Mouse (Mus musculus): ENCODE data around the gene Olfr1425. TPM values are rescaled to one million over a fixed set of nuclear protein-coding genes. Genes with fewer than 3 reads are reported as not detected.
"Not testable (repeated sequence)": the region's sequence is repeated elsewhere in the genome, so short reads cannot be mapped to it uniquely, and the experiment has no call there.

Olfr1425 gene
- polyA plus RNA-seq (2015; fragmentation: Nextera tagmentation; extraction: Ambion mirVana), result not detected in 2 replicates

GRCm38 (mm10) chr19:12077631-12078030 is at the start of gene Olfr1425:
Gene Olfr1425, minus strand, starts transcription at chr19:12077731.
- 84% methylated on average over 4 of the region's 4 CpGs for WGBS
- not testable (repeated sequence) for H3K9me3 ChIP-seq (replicated peaks); H3K36me3 ChIP-seq; H3K4me1 ChIP-seq; ATAC-seq (replicated peaks; ENCODE audit: low FRiP score); H3K27ac ChIP-seq; H3K4me2 ChIP-seq; H3K9ac ChIP-seq; H3K4me3 ChIP-seq (replicated peaks); H3K27me3 ChIP-seq

GRCm38 (mm10) chr19:12123103-12123502 is 45.6 kb upstream of the Olfr1425 start, which contains the start of gene Olfr76:
Gene Olfr76, minus strand, starts transcription at chr19:12123203.
- Histone ChIP-seq H3K9me3 (replicated peaks) (no peaks in the 10 kb centered on the region), H3K36me3 (no peaks in the 10 kb centered on the region), H3K4me1 (no peaks in the 10 kb centered on the region), H3K9ac (no peak within 1 kb of the TSS), H3K27ac (no peak within 1 kb of the TSS), H3K4me3 (replicated peaks) (no peak within 1 kb of the TSS), H3K27me3 (no peaks in the 10 kb centered on the region), H3K4me2 (no peak within 1 kb of the TSS)
- WGBS, result 77% methylated on average over 3 of the region's 3 CpGs
- ATAC-seq (replicated peaks; ENCODE audit: low FRiP score), result no peak

- Histone ChIP-seq H3K4me3 (replicated peaks) (no peak overlapping the region), H3K4me1 (no peaks in the 10 kb centered on the region), H3K9me3 (replicated peaks) (no peaks in the 10 kb centered on the region), H3K27me3 (no peaks in the 10 kb centered on the region), H3K27ac (no peak overlapping the region), H3K4me2 (no peak overlapping the region), H3K36me3 (no peaks in the 10 kb centered on the region), H3K9ac (no peak overlapping the region)
- WGBS, result 89% methylated on average over 3 of the region's 3 CpGs
- ATAC-seq (replicated peaks; ENCODE audit: low FRiP score), result no peak
These were observed 38.9 kb upstream of the Olfr1425 start for GRCm38 (mm10) chr19:12116464-12116863.

- Histone ChIP-seq H3K27me3 (no peaks in the 10 kb centered on the region), H3K9ac (no peak within 1 kb of the TSS), H3K36me3 (no peaks in the 10 kb centered on the region), H3K4me3 (replicated peaks) (no peak within 1 kb of the TSS), H3K4me1 (no peaks in the 10 kb centered on the region), H3K4me2 (no peak within 1 kb of the TSS), H3K27ac (no peak within 1 kb of the TSS), H3K9me3 (replicated peaks) (no peaks in the 10 kb centered on the region)
- no peak for ATAC-seq (replicated peaks; ENCODE audit: low FRiP score)
- WGBS, result 77% methylated on average over 1 of the region's 1 CpGs
These were observed 38.3 kb upstream of the Olfr1425 start, which contains the start of gene Olfr1428 for GRCm38 (mm10) chr19:12115797-12116196. Gene Olfr1428, minus strand, starts transcription at chr19:12115897.

- H3K9ac ChIP-seq, result no peak overlapping the region
- no peaks in the 10 kb centered on the region for H3K4me1 ChIP-seq
- no peak overlapping the region for H3K27ac ChIP-seq
- H3K4me2 ChIP-seq, result no peak overlapping the region
- WGBS, result 56% methylated on average over 1 of the region's 1 CpGs
- H3K9me3 ChIP-seq (replicated peaks), result no peaks in the 10 kb centered on the region
- no peaks in the 10 kb centered on the region for H3K27me3 ChIP-seq
- H3K4me3 ChIP-seq (replicated peaks), result no peak overlapping the region
- ATAC-seq (replicated peaks; ENCODE audit: low FRiP score), result no peak
- H3K36me3 ChIP-seq, result no peaks in the 10 kb centered on the region
These were observed 36.3 kb upstream of the Olfr1425 start for GRCm38 (mm10) chr19:12113807-12114206.

- 70% methylated on average over 1 of the region's 1 CpGs for WGBS
- no peak overlapping the region for H3K9ac ChIP-seq
- ATAC-seq (replicated peaks; ENCODE audit: low FRiP score), result no peak
These were observed 27.0 kb upstream of the Olfr1425 start for GRCm38 (mm10) chr19:12104541-12104940.

GRCm38 (mm10) chr19:12103234-12103633 is 25.7 kb upstream of the Olfr1425 start, which contains the start of gene Olfr1427:
Gene Olfr1427, minus strand, starts transcription at chr19:12103334.
- ATAC-seq (replicated peaks; ENCODE audit: low FRiP score), result no peak
- no peaks in the 10 kb centered on the region for H3K27me3 ChIP-seq
- no peaks in the 10 kb centered on the region for H3K4me1 ChIP-seq
- no peaks in the 10 kb centered on the region for H3K36me3 ChIP-seq
- no peak within 1 kb of the TSS for H3K9ac ChIP-seq
- no peak within 1 kb of the TSS for H3K27ac ChIP-seq
- WGBS, result 92% methylated on average over 2 of the region's 2 CpGs
- H3K9me3 ChIP-seq (replicated peaks), result no peaks in the 10 kb centered on the region
- H3K4me2 ChIP-seq, result no peak within 1 kb of the TSS
- no peak within 1 kb of the TSS for H3K4me3 ChIP-seq (replicated peaks)

More at GRCm38 (mm10) chr19:12104541-12104940, 27.0 kb upstream of the Olfr1425 start:
- H3K4me3 ChIP-seq (replicated peaks), result no peak overlapping the region
- H3K36me3 ChIP-seq, result no peaks in the 10 kb centered on the region
- no peaks in the 10 kb centered on the region for H3K4me1 ChIP-seq
- H3K9me3 ChIP-seq (replicated peaks), result no peaks in the 10 kb centered on the region
- H3K27me3 ChIP-seq, result no peaks in the 10 kb centered on the region
- H3K4me2 ChIP-seq, result no peak overlapping the region
- no peak overlapping the region for H3K27ac ChIP-seq

- no peak for ATAC-seq (replicated peaks; ENCODE audit: low FRiP score)
- H3K27ac ChIP-seq, result no peak within 1 kb of the TSS
- no peak within 1 kb of the TSS for H3K9ac ChIP-seq
- no peak within 1 kb of the TSS for H3K4me2 ChIP-seq
- WGBS, result 81% methylated on average over 1 of the region's 1 CpGs
- no peaks in the 10 kb centered on the region for H3K9me3 ChIP-seq (replicated peaks)
- no peaks in the 10 kb centered on the region for H3K4me1 ChIP-seq
- H3K4me3 ChIP-seq (replicated peaks), result no peak within 1 kb of the TSS
- H3K36me3 ChIP-seq, result no peaks in the 10 kb centered on the region
- no peaks in the 10 kb centered on the region for H3K27me3 ChIP-seq
These were observed 14.4 kb upstream of the Olfr1425 start, which contains the start of gene Olfr1426 for GRCm38 (mm10) chr19:12091913-12092312. Gene Olfr1426, minus strand, starts transcription at chr19:12092013.

- not testable (repeated sequence) for H3K4me3 ChIP-seq (replicated peaks); H3K36me3 ChIP-seq; H3K9ac ChIP-seq; H3K27ac ChIP-seq; H3K27me3 ChIP-seq; H3K4me1 ChIP-seq; H3K9me3 ChIP-seq (replicated peaks); ATAC-seq (replicated peaks; ENCODE audit: low FRiP score); H3K4me2 ChIP-seq
- 89% methylated on average over 1 of the region's 1 CpGs for WGBS
These were observed 8.0 kb downstream of the Olfr1425 start for GRCm38 (mm10) chr19:12069546-12069945.

- not testable (repeated sequence) for H3K27me3 ChIP-seq; H3K9me3 ChIP-seq (replicated peaks); H3K27ac ChIP-seq; H3K4me3 ChIP-seq (replicated peaks); H3K4me1 ChIP-seq; H3K4me2 ChIP-seq; H3K9ac ChIP-seq; ATAC-seq (replicated peaks; ENCODE audit: low FRiP score); H3K36me3 ChIP-seq
- WGBS, result 74% methylated on average over 1 of the region's 1 CpGs
These were observed 9.7 kb downstream of the Olfr1425 start for GRCm38 (mm10) chr19:12067806-12068205.

GRCm38 (mm10) chr19:12062582-12062981 is 14.9 kb downstream of the Olfr1425 start, which contains the start of gene Olfr1424:
Gene Olfr1424, minus strand, starts transcription at chr19:12062682.
- not testable (repeated sequence) for H3K4me3 ChIP-seq (replicated peaks)
- WGBS, result 84% methylated on average over 1 of the region's 1 CpGs

GRCm38 (mm10) chr19:12043163-12043562 is 34.4 kb downstream of the Olfr1425 start:
- no peaks in the 10 kb centered on the region for H3K4me1 ChIP-seq
- WGBS, result 93% methylated on average over 5 of the region's 5 CpGs
- H3K27ac ChIP-seq, result no peak overlapping the region
- no peak overlapping the region for H3K4me3 ChIP-seq (replicated peaks)
- no peak overlapping the region for H3K4me2 ChIP-seq
- H3K27me3 ChIP-seq, result no peaks in the 10 kb centered on the region
- H3K36me3 ChIP-seq, result no peaks in the 10 kb centered on the region
- H3K9me3 ChIP-seq (replicated peaks), result no peaks in the 10 kb centered on the region
- no peak for ATAC-seq (replicated peaks; ENCODE audit: low FRiP score)
- no peak overlapping the region for H3K9ac ChIP-seq

More at GRCm38 (mm10) chr19:12062582-12062981, 14.9 kb downstream of the Olfr1425 start, which contains the start of gene Olfr1424:
- H3K27me3 ChIP-seq; H3K36me3 ChIP-seq; H3K4me1 ChIP-seq; H3K27ac ChIP-seq; ATAC-seq (replicated peaks; ENCODE audit: low FRiP score); H3K4me2 ChIP-seq; H3K9ac ChIP-seq; H3K9me3 ChIP-seq (replicated peaks): not testable (repeated sequence)

GRCm38 (mm10) chr19:12041217-12041616 is 36.3 kb downstream of the Olfr1425 start, which contains the start of gene Olfr1423:
Gene Olfr1423, minus strand, starts transcription at chr19:12041317.
- Histone ChIP-seq H3K9me3 (replicated peaks) (no peaks in the 10 kb centered on the region), H3K27ac (no peak within 1 kb of the TSS), H3K4me2 (no peak within 1 kb of the TSS), H3K9ac (no peak within 1 kb of the TSS), H3K36me3 (no peaks in the 10 kb centered on the region), H3K4me1 (no peaks in the 10 kb centered on the region), H3K4me3 (replicated peaks) (no peak within 1 kb of the TSS), H3K27me3 (no peaks in the 10 kb centered on the region)
- 56% methylated on average over 2 of the region's 2 CpGs for WGBS
- ATAC-seq (replicated peaks; ENCODE audit: low FRiP score), result no peak

All from kidney, embryonic 15.5 days (tissue).